Mouse (Mus musculus) lung, adult 2 months (tissue): Measurements from ENCODE around the gene Fate1.

Experiments used
- CTCF ChIP-seq: fragments of 200-500 bp; IDR thresholded peaks from 2 replicates; pipeline ENCODE4 v1.5.1; 2011; ENCODE audit warnings: mild to moderate bottlenecking, low read length, control low read depth; ENCODE audit not compliant: insufficient read depth
- POLR2A ChIP-seq: fragments of 200-500 bp; IDR thresholded peaks from 2 replicates; pipeline ENCODE4 v1.6.1; 2011; ENCODE audit warnings: low read depth, mild to moderate bottlenecking, control low read depth, low read length, borderline replicate concordance; ENCODE audit errors: extremely low read depth

DNA sequence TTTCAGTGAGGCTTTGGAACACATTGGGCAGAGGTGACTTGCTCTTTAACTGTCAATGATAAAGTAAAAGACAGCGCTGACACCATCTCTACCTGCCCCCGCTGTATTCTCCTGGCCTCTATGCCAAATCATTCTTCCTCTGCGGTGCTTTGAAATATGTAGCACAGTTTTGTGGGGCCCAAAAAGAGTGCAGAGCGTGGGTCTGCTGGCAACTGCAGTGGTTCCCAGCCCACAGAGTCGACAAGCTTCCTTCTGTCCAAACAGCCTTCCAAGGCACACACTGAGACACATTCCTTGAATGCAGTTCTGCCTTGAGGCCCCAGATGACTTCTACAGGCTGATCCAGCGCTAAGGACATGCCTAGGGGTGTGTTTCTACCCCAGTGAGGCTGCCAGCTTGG, 4.0 kb upstream of the Fate1 start:
- TF ChIP-seq POLR2A (no peak), CTCF (no peak)
